Mouse (Mus musculus): ENCODE measurements around the gene Fam71a.

Gene Fam71a

DNA sequence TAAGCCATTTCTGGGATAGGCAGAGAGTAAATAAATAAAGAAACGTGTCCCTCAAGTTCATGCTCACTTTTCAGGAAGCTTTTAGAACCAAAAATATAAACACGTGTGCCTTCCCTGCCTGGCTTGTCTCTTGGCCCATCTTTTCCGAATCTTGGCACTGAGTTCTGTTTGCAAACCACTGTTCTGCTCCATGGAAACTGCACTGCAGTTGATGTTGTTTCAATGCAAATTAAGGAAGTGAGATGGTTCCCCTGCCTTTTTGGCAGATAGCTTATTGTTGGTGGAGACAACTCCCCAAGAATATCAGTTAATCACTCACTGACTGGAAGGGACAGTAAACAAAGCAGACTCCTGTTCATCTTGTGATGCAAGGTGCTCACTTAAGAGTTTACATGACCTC is 41.9 kb downstream of the Fam71a start:
- DNase-seq (ENCODE audit: low spot score) = no peak

DNA sequence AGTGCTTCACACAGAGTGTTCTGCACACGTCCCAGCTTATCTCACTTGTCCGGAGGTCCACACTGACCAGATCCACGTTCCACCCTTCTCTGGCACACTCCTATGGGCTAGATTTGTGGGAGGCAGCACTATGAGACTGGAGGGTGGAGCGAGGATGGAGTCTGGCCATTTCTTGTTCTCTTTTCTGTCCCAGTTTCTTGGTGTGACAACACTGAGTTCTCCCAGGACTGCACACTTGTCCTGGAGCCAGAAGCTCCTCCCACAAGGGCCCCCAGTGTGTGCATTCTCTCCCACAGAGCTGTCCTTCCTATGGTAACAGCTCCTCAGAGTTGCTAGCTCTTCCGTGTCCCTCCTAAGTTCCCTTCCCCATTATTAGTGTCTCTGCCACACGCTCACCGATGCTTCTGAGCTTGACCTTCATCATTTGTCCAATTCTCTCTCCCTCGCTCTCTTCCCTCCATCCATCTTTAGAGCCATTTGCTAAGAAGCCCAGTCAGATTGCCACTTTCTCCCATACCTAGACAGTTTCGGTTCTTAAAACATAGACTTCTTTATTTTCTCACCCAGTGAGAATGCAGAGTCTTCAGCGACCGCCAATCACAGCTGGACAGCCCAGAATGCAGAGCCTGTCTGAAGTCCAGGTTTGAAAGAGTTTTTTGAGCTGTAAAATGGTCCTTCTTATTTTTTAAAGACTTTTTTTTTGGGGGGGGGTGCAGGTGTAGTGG is 48.9 kb downstream of the Fam71a start:
- DNase-seq (ENCODE audit: low spot score) = no peak

DNA sequence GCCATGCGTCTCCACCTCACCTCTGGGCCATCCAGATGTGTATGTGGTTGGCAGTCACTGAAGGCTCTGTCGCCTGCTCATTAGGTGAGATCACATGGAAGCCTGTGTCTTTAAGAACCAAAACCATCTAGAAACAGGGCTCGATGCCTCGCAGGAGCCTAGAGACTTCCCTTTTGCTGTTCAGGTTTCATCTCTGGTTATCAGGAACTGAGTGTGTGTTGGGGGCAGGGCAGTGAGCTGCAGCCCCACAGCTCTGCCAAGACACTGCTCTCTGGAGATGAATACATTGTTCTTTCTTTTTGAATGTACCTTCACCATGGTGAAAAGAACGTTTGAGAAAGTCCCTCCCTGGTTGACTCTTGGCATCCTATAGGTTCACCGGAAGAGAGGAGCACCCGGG is 49.7 kb downstream of the Fam71a start:
- DNase-seq (ENCODE audit: low spot score) = no peak
